Mouse (Mus musculus) cerebellum, postnatal 10 days (tissue): Measurements from ENCODE around the gene Sde2.
A peak's percentile ranks its signal among the peaks of the same experiment; 100 is the strongest.
"Not testable (repeated sequence)": the region's sequence is repeated elsewhere in the genome, so short reads cannot be mapped to it uniquely, and the experiment has no call there.

ENCODE experiments used
- DNase-seq, 2 experiments: peaks; one replicate each; pipeline ENCODE4 v3.0.0; 2021; ENCODE audit warnings: mixed read lengths in 2 of 2

The Sde2 gene

GRCm38 (mm10) chr1:180835273-180836015, 15.5 kb upstream of the Sde2 start:
- DNase-seq = no peak

GRCm38 (mm10) chr1:180836467-180836866, 14.5 kb upstream of the Sde2 start:
- not testable (repeated sequence) for DNase-seq

- no peak for DNase-seq
Measured at GRCm38 (mm10) chr1:180837186-180837585, 13.7 kb upstream of the Sde2 start.

GRCm38 (mm10) chr1:180838014-180838413, 12.9 kb upstream of the Sde2 start:
- DNase-seq = no peak

- DNase-seq = no peak
Measured at GRCm38 (mm10) chr1:180839201-180839910, 11.6 kb upstream of the Sde2 start.

GRCm38 (mm10) chr1:180841561-180842300, 9.2 kb upstream of the Sde2 start:
- DNase-seq = no peak

- DNase-seq = peak; percentile 79 to 81
Measured at GRCm38 (mm10) chr1:180848114-180848510, 2.8 kb upstream of the Sde2 start.

- peak; percentile 88 to 92 for DNase-seq
Measured at GRCm38 (mm10) chr1:180848511-180849241, 2.3 kb upstream of the Sde2 start.

- DNase-seq = peak in 1 of 2 experiments; percentile 36
Measured at GRCm38 (mm10) chr1:180849701-180850301, 1.1 kb upstream of the Sde2 start.

GRCm38 (mm10) chr1:180858763-180859162, 7.8 kb downstream of the Sde2 start:
- DNase-seq = no peak

- no peak for DNase-seq
Measured at GRCm38 (mm10) chr1:180860030-180860429, 9.1 kb downstream of the Sde2 start.

- peak; percentile 35 to 58 for DNase-seq
Measured at GRCm38 (mm10) chr1:180863606-180864005, 12.7 kb downstream of the Sde2 start.

- peak; percentile 22 to 28 for DNase-seq
Measured at GRCm38 (mm10) chr1:180866001-180866400, 15.1 kb downstream of the Sde2 start.

- DNase-seq = no peak
Measured at GRCm38 (mm10) chr1:180870122-180870650, 19.3 kb downstream of the Sde2 start.

GRCm38 (mm10) chr1:180873861-180874484, 23.0 kb downstream of the Sde2 start:
- DNase-seq = peak; percentile 66 to 75

GRCm38 (mm10) chr1:180874615-180875014, 23.7 kb downstream of the Sde2 start:
- DNase-seq = no peak

GRCm38 (mm10) chr1:180875126-180875525, 24.2 kb downstream of the Sde2 start:
- DNase-seq = no peak

- DNase-seq = no peak
Measured at GRCm38 (mm10) chr1:180877466-180877865, 26.5 kb downstream of the Sde2 start.

- DNase-seq = no peak
Measured at GRCm38 (mm10) chr1:180881768-180882167, 30.8 kb downstream of the Sde2 start.

- no peak for DNase-seq
Measured at GRCm38 (mm10) chr1:180883731-180884130, 32.8 kb downstream of the Sde2 start.

- no peak for DNase-seq
Measured at GRCm38 (mm10) chr1:180884484-180884883, 33.6 kb downstream of the Sde2 start.
